In the genomic region with DNA sequence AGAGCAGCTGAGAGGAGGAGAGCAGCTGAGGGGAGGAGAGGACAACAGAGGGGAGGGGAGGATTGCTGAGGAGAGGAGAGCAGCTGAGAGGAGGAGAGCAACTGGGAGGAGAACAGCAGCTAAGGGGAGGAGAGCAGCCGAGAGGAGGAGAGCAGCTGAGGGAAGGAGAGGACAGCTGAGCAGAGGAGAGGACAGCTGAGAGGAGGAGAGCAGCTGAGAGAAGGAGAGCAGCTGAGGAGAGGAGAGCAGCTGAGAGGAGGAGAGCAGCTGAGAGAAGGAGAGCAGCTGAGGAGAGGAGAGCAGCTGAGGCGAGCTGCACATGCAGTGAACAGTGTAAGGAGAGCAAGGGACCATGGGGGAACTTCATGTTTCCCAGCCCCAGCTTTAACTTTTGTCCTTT, we compare ENCODE assay signal across 25 mouse cellular contexts.
A peak's percentile ranks its signal among the peaks of the same experiment; 100 is the strongest.
DNase-seq lines count a peak whose midpoint lies in the region; ATAC-seq and TF ChIP-seq lines count a peak whose summit lies in the region.
"Had no signal": no experiment of that assay in that cellular context is flagged by ENCODE, and none has a peak within 500 bp of the region (broad histone marks: within the 10 kb centered on the region; RNA-seq: fewer than 3 reads in every experiment).

No protein-coding gene starts in this region.

- H3K79me2 ChIP-seq in myocyte (ENCODE audit: control insufficient read depth, insufficient read depth): no peaks in the 10 kb centered on the region

- no peak overlapping the region for H3ac ChIP-seq in myocyte (ENCODE audit: control insufficient read depth, insufficient read length)

- no peak overlapping the region for H3K27ac ChIP-seq in forebrain, embryonic 15.5 days (replicated peaks)
- H3K27ac ChIP-seq: embryonic facial prominence, embryonic 10.5 days; embryonic facial prominence, embryonic 12.5 days; forebrain, embryonic 13.5 days had no signal

- no peak for TF ChIP-seq POLR2A in myocyte (IDR thresholded peaks at IDR 0.05; ENCODE audit: insufficient read length, low read depth)

- no peak overlapping the region for H3K4me2 ChIP-seq in myocyte (ENCODE audit: low read depth)
- H3K4me2 ChIP-seq in forebrain, embryonic 15.5 days (replicated peaks): no peak overlapping the region
- H3K4me2 ChIP-seq: embryonic facial prominence, embryonic 12.5 days; forebrain, embryonic 13.5 days had no signal

- H3K9ac ChIP-seq in forebrain, embryonic 15.5 days (replicated peaks): no peak overlapping the region
- H3K9ac ChIP-seq: embryonic facial prominence, embryonic 12.5 days; forebrain, embryonic 13.5 days had no signal

- H3K27me3 ChIP-seq in myocyte (ENCODE audit: control insufficient read depth, insufficient read depth, insufficient read length): no peaks in the 10 kb centered on the region
- no peaks in the 10 kb centered on the region for H3K27me3 ChIP-seq in forebrain, embryonic 15.5 days
- H3K27me3 ChIP-seq: CH12.LX; embryonic facial prominence, embryonic 12.5 days; forebrain, embryonic 13.5 days; Patski had no signal

- no peaks in the 10 kb centered on the region for H3K36me3 ChIP-seq in myocyte (ENCODE audit: control insufficient read depth, insufficient read depth)
- no peaks in the 10 kb centered on the region for H3K36me3 ChIP-seq in forebrain, embryonic 15.5 days
- H3K36me3 ChIP-seq: embryonic facial prominence, embryonic 10.5 days; embryonic facial prominence, embryonic 12.5 days had no signal

- no peak overlapping the region for H3K4me3 ChIP-seq in myocyte
- no peak overlapping the region for H3K4me3 ChIP-seq in forebrain, embryonic 15.5 days
- H3K4me3 ChIP-seq: embryonic facial prominence, embryonic 10.5 days; embryonic facial prominence, embryonic 12.5 days; erythroblast, embryonic 14.5 days; forebrain, embryonic 13.5 days had no signal

- H3K4me1 ChIP-seq in forebrain, embryonic 15.5 days: no peaks in the 10 kb centered on the region
- H3K4me1 ChIP-seq: embryonic facial prominence, embryonic 10.5 days; embryonic facial prominence, embryonic 12.5 days; forebrain, embryonic 13.5 days had no signal

- peak; percentile 19 for DNase-seq in heart, adult 11 months
- DNase-seq in heart, adult 9 months (ENCODE audit: low spot score in 2 of 2): no peak
- peak; percentile 6 for DNase-seq in thymus, postnatal 4 days
- no peak for DNase-seq in thymus, adult 18-20 months
- DNase-seq in spleen, postnatal 10 days (ENCODE audit: low spot score in 2 of 2): no peak
- DNase-seq: adrenal gland, adult 8-10 months; B cell, adult 2 months; cerebellum, adult 11-12 months; cerebellum, adult 2 months; cerebellum, adult 9-10 months; cerebellum, postnatal 10 days; cerebellum, postnatal 25 days had no signal

- no peaks in the 10 kb centered on the region for H3K9me3 ChIP-seq in forebrain, embryonic 15.5 days
- H3K9me3 ChIP-seq: embryonic facial prominence, embryonic 10.5 days; embryonic facial prominence, embryonic 12.5 days; forebrain, embryonic 13.5 days; G1E had no signal

- WGBS in forebrain, embryonic 15.5 days: 50% methylated on average over 2 of the region's 2 CpGs

- ATAC-seq in megakaryocyte-erythroid progenitor cell, adult 5-6 weeks (replicated peaks; ENCODE audit: low FRiP score, low TSS enrichment, poor library complexity, severe bottlenecking): 0 out of 2 replicates have a peak, but pooled peaks have one; percentile 22
- no peak for ATAC-seq in forebrain, embryonic 15.5 days (replicated peaks)
- ATAC-seq: activated CD4-positive, CD25-positive, alpha-beta regulatory T cell, adult 4 months; CD4-positive, CD25-positive, alpha-beta regulatory T cell, adult 4 months; forebrain, embryonic 13.5 days; forebrain, embryonic 16.5 days; Patski had no signal

TF ChIP-seq in myocyte, 11 proteins besides CTCF, POLR2A, EP300 and RAD21:
- TF ChIP-seq MYOD1 (IDR thresholded peaks at IDR 0.05; ENCODE audit: control insufficient read depth in 1 of 3, insufficient read length in 2 of 3, low read depth in 2 of 3): peak in 1 of 3 experiments; percentile 33
- no peak for TF ChIP-seq USF1 (IDR thresholded peaks at IDR 0.05; ENCODE audit: low read depth)
- TF ChIP-seq MAX (IDR thresholded peaks at IDR 0.05; ENCODE audit: low read depth): no peak
- no peak for TF ChIP-seq E2F4 (IDR thresholded peaks at IDR 0.05; ENCODE audit: insufficient read depth)
- no peak for TF ChIP-seq SRF (IDR thresholded peaks at IDR 0.05; ENCODE audit: control insufficient read depth, insufficient read length, low read depth)
- TF ChIP-seq POLR2AphosphoS2 (IDR thresholded peaks at IDR 0.05; ENCODE audit: insufficient read length, low read depth): no peak
- peak in 2 of 3 experiments; percentile 54 to 66 for TF ChIP-seq MYOG (IDR thresholded peaks at IDR 0.05; ENCODE audit: control insufficient read depth in 1 of 3, insufficient read depth in 1 of 3, insufficient read length in 2 of 3, low read depth in 2 of 3)
- TF ChIP-seq TCF12 (IDR thresholded peaks at IDR 0.05; ENCODE audit: insufficient read depth, poor library complexity, severe bottlenecking): no peak
- no peak for TF ChIP-seq TCF3 (IDR thresholded peaks at IDR 0.05; ENCODE audit: insufficient read length, low read depth)
- no peak for TF ChIP-seq REST (IDR thresholded peaks at IDR 0.05; ENCODE audit: insufficient read depth, insufficient read length)
- no peak for TF ChIP-seq CEBPB (IDR thresholded peaks at IDR 0.05; ENCODE audit: insufficient read depth, poor library complexity, severe bottlenecking)

Comparison
In these comparisons a context has a peak if more than half of its experiments do, and no peak if none do; other contexts are left out.
1. DNase-seq: peak in heart, adult 11 months (single experiment) and thymus, postnatal 4 days (single experiment); none in heart, adult 9 months (0 of 2), thymus, adult 18-20 months (0 of 2) and spleen, postnatal 10 days (0 of 2).